Mouse (Mus musculus): Measurements from ENCODE around the gene Slc25a13.

GRCm38 (mm10) chr6:6100892-6101480 lies 116.0 kb downstream of the Slc25a13 start:
- no peak for TF ChIP-seq POLR2A (IDR thresholded peaks at IDR 0.05; ENCODE audit: insufficient read depth, low read depth, low read length)
- TF ChIP-seq CTCF (IDR thresholded peaks at IDR 0.05), result no peak
- no peak for TF ChIP-seq EP300 (IDR thresholded peaks at IDR 0.05; ENCODE audit: insufficient read depth, low read depth, low read length)

All from heart, adult 2 months (tissue).